Mouse (Mus musculus) megakaryocyte, embryonic 14.5 days (primary cell): ENCODE results near the gene Dnah7c.
"Not testable (repeated sequence)": the region's sequence is repeated elsewhere in the genome, so short reads cannot be mapped to it uniquely, and the experiment has no call there.

Experiments
- FLI1 ChIP-seq: IDR thresholded peaks from 2 replicates; pipeline ENCODE4 v1.6.1; 2012; ENCODE audit warnings: low read length, inconsistent platforms, mixed read lengths
- GATA1 ChIP-seq: IDR thresholded peaks from 3 replicates; pipeline ENCODE4 v1.6.1; 2012; ENCODE audit warnings: mixed read lengths, low read length, inconsistent platforms, borderline replicate concordance

DNA sequence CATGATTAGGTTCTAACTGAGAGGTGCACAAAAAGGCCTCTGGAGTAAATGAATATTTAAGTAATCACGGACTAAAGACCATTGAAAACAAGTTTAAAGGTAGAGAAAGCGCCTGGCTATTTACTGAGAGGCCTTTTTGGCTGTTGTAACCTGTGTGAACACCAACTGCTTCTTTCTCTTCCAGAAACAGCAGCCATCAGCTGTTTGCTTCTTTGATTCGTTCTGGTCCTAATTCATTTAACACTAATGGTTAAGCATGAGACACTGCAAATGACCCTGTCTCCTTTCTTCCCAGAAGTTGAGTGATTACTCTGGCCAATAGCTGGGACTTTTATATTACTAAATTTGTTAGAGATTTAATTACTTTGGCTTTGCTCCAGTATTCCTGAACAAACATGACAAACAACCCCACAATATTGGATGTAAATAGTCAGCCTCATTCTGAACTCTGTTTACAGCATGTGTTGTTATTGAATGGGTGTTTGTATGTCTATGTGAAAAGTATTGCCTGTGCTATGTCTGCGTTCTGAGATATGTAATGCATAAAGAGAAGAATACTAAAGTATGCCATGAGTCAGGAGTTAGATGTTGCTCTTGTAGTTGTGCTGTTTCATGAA lies 30.6 kb upstream of the Dnah7c start:
- TF ChIP-seq GATA1, FLI1: not testable (repeated sequence)
